Mouse (Mus musculus): ENCODE measurements around the gene Lpar1. TPM values are rescaled to one million over a fixed set of nuclear protein-coding genes. Genes with fewer than 3 reads are reported as not detected.

The Lpar1 gene
- 10 to 100 TPM; 19.2 to 21.0 TPM for total RNA-seq (2021)

DNA sequence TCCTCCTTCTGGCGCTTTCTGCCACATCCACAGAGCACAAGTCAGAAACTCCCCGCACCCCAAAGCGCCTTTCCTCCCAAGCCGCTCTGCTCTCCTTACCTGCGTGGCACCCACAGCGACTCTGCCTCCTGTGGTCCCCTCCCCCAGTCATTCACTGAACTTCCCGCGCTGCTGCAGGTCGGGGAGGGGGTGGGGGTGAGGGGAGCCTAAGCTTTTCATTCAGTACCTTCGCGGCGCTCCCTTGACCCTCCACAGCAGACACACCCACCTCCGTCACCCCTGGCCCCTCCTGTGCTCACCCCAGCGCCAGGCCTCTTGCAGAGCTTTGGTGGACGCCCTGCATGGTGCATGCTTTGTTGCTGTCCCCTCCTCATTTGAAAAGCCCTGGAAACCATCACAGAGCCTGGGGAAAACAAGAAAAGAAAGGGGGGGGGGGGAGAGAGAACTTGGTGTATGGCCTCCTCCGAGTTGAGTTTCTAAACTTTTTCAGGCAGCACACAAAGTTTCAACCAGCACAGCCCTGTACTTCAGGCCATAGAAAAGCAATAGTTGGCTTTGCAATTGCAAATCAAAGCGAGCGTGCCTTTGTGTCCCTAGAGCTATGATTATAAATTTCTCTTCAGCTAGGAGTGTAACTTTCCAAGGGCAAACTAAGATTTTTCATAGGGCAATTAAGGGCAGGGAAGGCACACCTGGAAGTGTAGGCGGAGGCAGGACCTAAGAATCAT lies at the start of gene Lpar1:
Lpar1 (minus strand) TSS at position 268 of the 728 bp plus-strand sequence.
- intact Hi-C loops (cut with DNase I) = loop anchor here (5.0 to 10.0 kb wide), 4 partner anchors 76 to 289 kb away; no protein-coding TSS in a partner anchor
- no peak for DNase-seq (ENCODE audit: low spot score in 2 of 2)

DNA sequence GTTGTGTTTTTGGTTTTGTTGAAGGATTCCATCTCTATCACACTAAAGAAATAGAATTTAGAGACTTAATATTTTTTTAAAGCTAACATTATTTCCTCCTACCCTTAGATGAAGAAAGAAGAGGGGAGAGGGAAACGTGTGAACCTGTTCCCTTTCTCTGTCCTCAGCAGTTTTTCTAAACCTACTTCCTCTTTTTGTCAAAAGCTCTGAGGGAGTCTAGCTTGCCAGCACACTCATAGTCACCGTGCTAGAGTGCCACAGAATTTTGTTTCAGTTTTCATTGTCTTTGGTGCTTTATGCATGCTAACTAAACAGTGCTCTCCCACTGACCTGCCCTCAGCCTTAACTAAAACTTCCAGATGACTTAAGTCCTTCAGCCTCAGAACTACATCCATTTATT lies 32.2 kb upstream of the Lpar1 start:
- intact Hi-C loops (cut with DNase I) = no loop called here
- DNase-seq (ENCODE audit: low spot score in 2 of 2) = no peak

GRCm38 (mm10) chr4:58581191-58581590 lies 27.5 kb upstream of the Lpar1 start:
- intact Hi-C loops (cut with DNase I) = no loop called here
- no peak for DNase-seq (ENCODE audit: low spot score in 2 of 2)

DNA sequence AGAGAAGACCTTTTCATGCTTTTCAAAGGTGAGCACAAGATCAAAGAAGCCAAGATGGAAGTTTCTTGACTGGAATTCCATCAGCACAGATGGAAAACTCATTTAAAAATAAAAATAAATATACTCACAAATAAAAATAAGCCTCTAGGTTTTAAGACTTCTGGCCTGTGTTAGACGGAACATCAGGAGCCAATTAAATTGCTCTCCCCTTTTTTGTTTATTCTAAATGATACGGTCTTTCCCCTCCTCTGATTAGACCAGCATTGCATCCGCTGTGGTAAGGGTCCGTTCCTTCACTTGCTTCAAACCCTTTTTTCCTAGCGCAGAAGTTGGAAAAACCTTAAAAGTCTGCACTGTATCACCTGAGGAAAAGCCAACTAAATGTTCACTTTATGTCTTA lies 26.8 kb upstream of the Lpar1 start:
- DNase-seq (ENCODE audit: low spot score in 2 of 2) = no peak
- intact Hi-C loops (cut with DNase I) = no loop called here

DNA sequence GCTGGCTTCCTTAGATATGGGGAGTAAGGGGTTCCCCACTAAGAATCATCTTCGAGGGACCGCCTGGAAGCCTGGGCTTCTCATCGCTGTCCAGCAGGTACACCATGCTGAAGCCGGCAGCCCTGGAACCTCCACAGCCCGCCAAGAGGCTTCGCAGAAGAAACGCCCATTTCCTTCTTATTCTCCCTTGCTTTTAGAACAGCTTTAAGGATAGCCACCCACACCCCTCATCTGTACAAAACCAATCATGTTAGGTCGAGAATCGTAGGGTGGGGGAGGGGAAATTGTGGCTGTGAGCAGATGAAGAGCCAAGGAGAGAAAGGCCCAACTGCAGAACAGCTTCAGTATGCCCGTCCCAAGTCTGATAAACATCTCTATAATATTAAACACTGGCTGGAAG lies 26.4 kb upstream of the Lpar1 start:
- intact Hi-C loops (cut with DNase I) = no loop called here
- DNase-seq (ENCODE audit: low spot score in 2 of 2) = no peak

DNA sequence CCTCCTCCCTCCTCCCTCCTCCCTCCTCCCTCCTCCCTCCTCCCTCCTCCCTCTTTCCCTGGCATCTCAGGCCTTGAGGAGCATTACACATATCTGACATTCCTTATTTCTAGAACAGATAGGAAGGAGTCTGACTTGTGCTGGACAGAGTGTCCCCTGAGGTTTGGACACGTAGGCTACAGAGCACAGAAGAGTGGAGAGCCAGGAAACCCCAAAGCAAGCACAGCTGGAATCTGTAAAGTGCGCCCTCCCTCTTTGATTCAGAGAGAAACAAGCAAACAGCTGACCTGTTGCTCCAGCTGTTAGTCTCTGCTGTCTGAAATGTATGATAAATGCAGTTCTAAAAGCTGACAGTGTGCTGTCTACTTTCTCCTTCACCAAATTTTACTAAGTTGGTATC lies 24.8 kb upstream of the Lpar1 start:
- intact Hi-C loops (cut with DNase I) = no loop called here
- DNase-seq (ENCODE audit: low spot score in 2 of 2) = no peak

- DNase-seq (ENCODE audit: low spot score in 2 of 2) = no peak
- intact Hi-C loops (cut with DNase I) = no loop called here
Observed at GRCm38 (mm10) chr4:58577382-58578048, 23.8 kb upstream of the Lpar1 start.

DNA sequence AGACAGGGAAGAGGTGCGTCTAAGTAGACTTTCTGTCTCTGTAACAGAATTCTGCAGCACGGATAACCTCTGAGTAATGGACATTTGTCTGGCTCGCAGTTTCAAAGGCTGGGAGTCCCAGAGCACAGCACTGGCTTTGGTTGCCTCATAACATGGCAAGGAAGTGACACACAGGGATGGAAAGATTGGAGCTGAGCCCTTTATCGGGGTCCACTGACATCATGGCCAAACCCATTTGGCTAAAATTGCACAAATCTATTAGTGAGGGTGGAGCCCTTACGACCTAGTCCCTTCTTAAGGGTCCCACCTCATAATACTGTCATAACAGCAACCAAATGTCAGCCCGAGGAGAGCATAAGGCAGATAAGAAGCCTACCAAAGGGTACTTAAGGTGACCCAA lies 22.1 kb upstream of the Lpar1 start:
- intact Hi-C loops (cut with DNase I) = no loop called here
- DNase-seq (ENCODE audit: low spot score in 2 of 2) = no peak

DNA sequence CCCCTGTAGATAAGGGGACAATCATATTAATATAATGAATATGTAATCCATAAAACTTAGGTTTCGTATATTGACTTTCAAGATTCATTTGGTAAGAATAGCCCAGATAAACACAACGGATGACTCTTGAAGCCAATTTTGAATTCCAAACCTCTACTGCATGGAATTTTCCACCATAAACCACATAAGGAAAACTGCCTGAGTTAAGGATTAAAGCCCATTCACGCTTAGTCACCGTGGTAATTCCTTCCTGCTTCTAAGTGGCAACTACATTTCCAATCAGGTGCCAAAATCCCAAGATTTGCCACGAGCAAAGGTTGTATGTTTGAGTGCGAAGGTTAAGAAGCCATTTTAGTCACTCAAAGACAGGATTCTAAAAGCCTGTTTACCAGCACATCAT lies 20.3 kb upstream of the Lpar1 start:
- intact Hi-C loops (cut with DNase I) = no loop called here

DNA sequence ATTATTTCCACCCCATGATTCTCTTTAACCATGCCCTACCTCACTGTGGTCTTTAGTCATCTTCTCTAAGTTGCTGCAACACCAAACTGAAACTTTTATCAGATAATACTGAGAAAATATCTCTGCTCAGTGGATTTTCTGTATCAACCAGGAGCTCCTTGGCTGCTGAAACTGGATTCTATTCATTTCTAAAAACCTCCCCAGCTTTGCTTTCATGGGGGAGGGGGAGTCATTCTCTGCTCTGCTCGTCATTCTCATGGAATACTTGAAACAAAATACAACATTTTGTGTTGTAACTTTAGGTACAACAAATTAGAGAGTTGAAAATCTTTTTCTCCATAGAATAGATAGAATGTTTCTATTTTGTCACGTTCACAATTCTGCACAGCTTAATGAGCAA lies 18.7 kb upstream of the Lpar1 start:
- intact Hi-C loops (cut with DNase I) = no loop called here
- no peak for DNase-seq (ENCODE audit: low spot score in 2 of 2)

More for the DNA sequence above, 20.3 kb upstream of the Lpar1 start:
- DNase-seq (ENCODE audit: low spot score in 2 of 2) = no peak

DNA sequence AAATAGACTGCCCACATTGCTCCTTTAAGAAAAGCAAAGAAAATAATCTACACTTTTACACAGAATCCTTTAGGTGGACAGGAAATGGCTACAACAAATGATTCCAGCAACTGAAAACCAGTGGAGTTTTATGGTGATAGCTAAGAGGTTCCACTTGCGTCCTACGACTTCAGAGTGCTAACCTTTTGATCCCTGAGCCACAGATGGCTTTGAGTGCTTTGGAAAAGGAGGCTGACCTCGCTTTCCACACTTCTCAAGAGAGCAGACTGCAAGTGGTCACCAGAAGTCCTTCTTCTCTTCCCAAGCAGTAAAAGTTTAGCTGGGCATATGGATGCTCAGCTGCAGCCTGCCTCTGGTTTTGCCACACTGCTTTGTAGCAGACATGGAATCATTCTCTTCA lies 18.0 kb upstream of the Lpar1 start:
- no peak for DNase-seq (ENCODE audit: low spot score in 2 of 2)
- intact Hi-C loops (cut with DNase I) = no loop called here

- DNase-seq (ENCODE audit: low spot score in 2 of 2) = peak in 1 of 2 experiments; percentile 63
- intact Hi-C loops (cut with DNase I) = no loop called here
Observed at GRCm38 (mm10) chr4:58571232-58571631, 17.5 kb upstream of the Lpar1 start.

GRCm38 (mm10) chr4:58568486-58568885 lies 14.8 kb upstream of the Lpar1 start:
- DNase-seq (ENCODE audit: low spot score in 2 of 2) = no peak
- intact Hi-C loops (cut with DNase I) = no loop called here

GRCm38 (mm10) chr4:58562776-58563175 lies 9.1 kb upstream of the Lpar1 start:
- intact Hi-C loops (cut with DNase I) = no loop called here
- no peak for DNase-seq (ENCODE audit: low spot score in 2 of 2)

DNA sequence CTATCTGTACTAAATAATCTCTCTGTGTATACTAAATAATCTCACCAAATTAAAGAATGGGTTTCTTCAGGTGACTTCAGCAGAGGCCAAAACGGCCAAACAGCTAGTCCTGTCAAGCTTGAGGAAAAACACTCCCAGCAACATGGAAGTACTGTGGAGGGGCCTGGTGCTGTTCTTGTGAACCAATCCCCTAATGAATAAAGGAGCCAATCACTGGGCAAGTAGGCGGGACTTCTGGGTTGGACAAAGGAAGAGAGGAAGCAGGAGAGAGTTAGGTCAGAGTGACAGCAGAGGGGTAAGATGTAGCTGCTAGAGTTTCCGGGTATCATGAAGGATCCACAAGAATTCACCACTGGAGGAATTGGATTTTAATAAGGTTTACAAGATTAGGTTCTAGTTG lies 3.3 kb upstream of the Lpar1 start:
- no peak for DNase-seq (ENCODE audit: low spot score in 2 of 2)
- intact Hi-C loops (cut with DNase I) = loop anchor here (10.0 kb wide), 1 partner anchor 292 kb away; no protein-coding TSS in a partner anchor

GRCm38 (mm10) chr4:58554359-58554838 lies 701 bp upstream of the Lpar1 start:
- peak in 1 of 2 experiments; percentile 70 for DNase-seq (ENCODE audit: low spot score in 2 of 2)
- intact Hi-C loops (cut with DNase I) = loop anchor here (5.0 to 10.0 kb wide), 4 partner anchors 77 to 290 kb away; no protein-coding TSS in a partner anchor

- DNase-seq (ENCODE audit: low spot score in 2 of 2) = peak; percentile 37 to 49
- intact Hi-C loops (cut with DNase I) = loop anchor here (5.0 to 10.0 kb wide), 4 partner anchors 76 to 288 kb away; no protein-coding TSS in a partner anchor
Observed at GRCm38 (mm10) chr4:58552731-58553630, 717 bp downstream of the Lpar1 start.

GRCm38 (mm10) chr4:58552229-58552628 lies 1.5 kb downstream of the Lpar1 start:
- DNase-seq (ENCODE audit: low spot score in 2 of 2) = no peak
- intact Hi-C loops (cut with DNase I) = loop anchor here (5.0 to 10.0 kb wide), 4 partner anchors 75 to 287 kb away; no protein-coding TSS in a partner anchor

DNA sequence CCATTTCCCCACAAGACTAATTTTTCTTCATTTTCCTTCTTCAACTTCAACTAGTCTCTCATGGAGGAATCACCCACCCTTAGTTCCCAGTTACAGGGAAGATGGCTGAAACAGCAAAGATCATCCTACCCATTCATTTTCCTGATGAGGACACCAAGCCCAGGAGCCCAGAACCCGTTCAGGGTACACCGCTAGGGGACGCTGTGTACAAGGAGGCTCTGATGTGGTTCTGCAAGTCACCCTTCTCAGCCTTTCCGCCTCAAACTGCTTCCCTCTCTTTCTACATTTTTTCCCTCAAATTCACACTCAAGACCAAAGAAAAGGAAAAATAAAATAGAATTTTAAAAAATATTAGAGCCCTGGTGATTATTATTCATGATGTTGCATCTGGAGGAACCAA lies 1.9 kb downstream of the Lpar1 start:
- intact Hi-C loops (cut with DNase I) = loop anchor here (5.0 to 10.0 kb wide), 4 partner anchors 75 to 287 kb away; no protein-coding TSS in a partner anchor
- DNase-seq (ENCODE audit: low spot score in 2 of 2) = peak; percentile 44 to 51

- DNase-seq (ENCODE audit: low spot score in 2 of 2) = no peak
- intact Hi-C loops (cut with DNase I) = no loop called here
Observed at GRCm38 (mm10) chr4:58547725-58548124, 6.0 kb downstream of the Lpar1 start.

Measured in left cerebral cortex, postnatal 25 days (tissue).